Mouse (Mus musculus) embryonic facial prominence, embryonic 14.5 days (tissue): ENCODE data around the gene Gtf2h2. TPM values are rescaled to one million over a fixed set of nuclear protein-coding genes. Genes with fewer than 3 reads are reported as not detected.

Source experiments
- ATAC-seq: fragments of 200-750 bp; cut with Nextera tagmentation; 2 replicates; pipeline ENCODE4 v1.8.0; 2017; ENCODE audit warnings: low read depth, moderate number of reproducible peaks, moderate TSS enrichment
- DNase-seq: peaks from one replicate; pipeline ENCODE4 v3.0.0-alpha.2; 2015; ENCODE audit warnings: low spot score
- H3K27ac ChIP-seq: fragments of 300-500 bp; sonication (generic); replicated peaks from 2 replicates; pipeline ENCODE4 v1.5.1; 2014; ENCODE audit warnings: low read depth, mild to moderate bottlenecking, low read length, moderate library complexity
- H3K27me3 ChIP-seq: fragments of 300-500 bp; sonication (generic); replicated peaks from 2 replicates; pipeline ENCODE4 v1.6.1; 2014; ENCODE audit warnings: low read length; ENCODE audit not compliant: control insufficient read depth, insufficient read depth
- H3K36me3 ChIP-seq: fragments of 300-500 bp; sonication (generic); 2 replicates; pipeline ENCODE4 v1.6.1; 2014; ENCODE audit warnings: low read length, mixed read lengths; ENCODE audit not compliant: control insufficient read depth, insufficient read depth
- H3K4me1 ChIP-seq: fragments of 300-500 bp; sonication (generic); 2 replicates; pipeline ENCODE4 v1.6.1; 2014; ENCODE audit warnings: antibody characterized with exemption, low read length; ENCODE audit not compliant: control insufficient read depth, insufficient read depth
- H3K4me2 ChIP-seq: fragments of 300-500 bp; sonication (generic); 2 replicates; pipeline ENCODE4 v1.6.1; 2014; ENCODE audit warnings: low read depth, mild to moderate bottlenecking, low read length, moderate library complexity, mixed read lengths
- H3K4me3 ChIP-seq: fragments of 300-500 bp; sonication (generic); 2 replicates; pipeline ENCODE4 v1.5.1; 2014; ENCODE audit warnings: low read depth, mild to moderate bottlenecking, low read length
- H3K9ac ChIP-seq: fragments of 300-500 bp; sonication (generic); 2 replicates; pipeline ENCODE4 v1.6.1; 2014; ENCODE audit warnings: low read depth, mild to moderate bottlenecking, low read length, moderate library complexity, mixed read lengths
- H3K9me3 ChIP-seq: fragments of 300-500 bp; sonication (generic); 2 replicates; pipeline ENCODE4 v1.6.1; 2016; ENCODE audit warnings: low read length; ENCODE audit not compliant: control insufficient read depth
- WGBS: fragments of 180-500 bp; shearing (Covaris S2); extraction: QIAGEN DNeasy Blood & Tissue Kit; methylation state at CpG from one replicate; pipeline ENCODE4 v1.1.7; 2014; 5-methylcytosine and 5-hydroxymethylcytosine counted together
- polyA plus RNA-seq: library from polyadenylated mRNA; unstranded; fragments of >200 nt; fragmentation: Nextera tagmentation; extraction: Ambion mirVana; gene quantifications from 2 replicates; pipeline ENCODE4 v1.2.1, GENCODE M21; 2014

Gene Gtf2h2
- 49.3 and 54.5 TPM in 2 replicates for polyA plus RNA-seq

DNA sequence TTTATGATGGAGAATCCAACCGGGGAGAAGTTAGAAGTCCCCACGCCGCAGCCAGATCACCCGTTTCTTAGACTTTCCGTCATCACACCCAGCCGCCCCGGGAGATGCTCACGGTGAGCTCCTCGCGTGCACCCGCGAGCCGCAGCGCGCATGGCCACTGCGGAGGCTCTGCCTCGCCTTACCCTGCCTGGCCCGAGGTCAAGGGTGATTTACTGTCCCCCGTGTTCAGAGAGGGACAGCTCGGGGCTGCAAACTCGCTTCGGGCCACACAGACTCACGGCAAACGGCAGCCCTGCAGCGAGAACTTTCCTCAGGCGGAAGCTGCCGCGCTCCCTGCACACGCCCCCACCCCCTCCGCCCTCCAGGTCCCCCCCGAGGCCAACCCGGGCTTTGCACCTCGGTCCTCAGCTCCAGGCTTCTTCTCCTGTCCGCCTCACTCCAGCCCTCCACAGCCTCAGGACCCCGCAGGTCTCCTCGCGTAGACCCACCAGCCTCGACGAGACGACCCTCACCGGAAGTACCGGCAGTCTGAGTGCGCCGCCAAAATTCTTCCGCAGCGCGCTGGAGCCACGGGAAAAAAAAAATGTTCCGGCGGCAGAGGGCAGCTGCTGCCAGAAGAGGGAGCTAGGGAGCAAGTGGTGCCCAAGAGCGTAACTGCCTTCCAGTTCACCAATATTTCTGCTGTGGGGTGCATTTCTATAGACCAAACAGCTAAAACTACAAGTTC, at the start of gene Gtf2h2:
TSS of gene Gtf2h2 (minus strand) at position 519 of the 727 bp plus-strand sequence.
- ATAC-seq, result peak; percentile 85
- under 1% methylated on average over 42 of the region's 51 CpGs for WGBS

GRCm38 (mm10) chr13:100536149-100536548, 43.8 kb upstream of the Gtf2h2 start:
- Histone ChIP-seq H3K27ac (no peak overlapping the region), H3K9me3 (no peaks in the 10 kb centered on the region), H3K4me3 (no peak overlapping the region), H3K9ac (no peak overlapping the region), H3K4me2 (no peak overlapping the region), H3K36me3 (no peaks in the 10 kb centered on the region), H3K27me3 (no peaks in the 10 kb centered on the region), H3K4me1 (no peaks in the 10 kb centered on the region)
- no peak for ATAC-seq
- DNase-seq, result no peak
- WGBS, result 78% methylated on average over 3 of the region's 3 CpGs

More for the DNA sequence above, at the start of gene Gtf2h2:
- Histone ChIP-seq H3K4me3 (peak within 1 kb of the TSS; percentile 92), H3K36me3 (peaks cover 21% of the 10 kb centered on the region), H3K4me1 (no peaks in the 10 kb centered on the region), H3K27me3 (no peaks in the 10 kb centered on the region), H3K27ac (peak within 1 kb of the TSS; percentile 80), H3K9me3 (no peaks in the 10 kb centered on the region), H3K4me2 (peak within 1 kb of the TSS; percentile 76), H3K9ac (peak within 1 kb of the TSS; percentile 88)
- peak; percentile 86 for DNase-seq

DNA sequence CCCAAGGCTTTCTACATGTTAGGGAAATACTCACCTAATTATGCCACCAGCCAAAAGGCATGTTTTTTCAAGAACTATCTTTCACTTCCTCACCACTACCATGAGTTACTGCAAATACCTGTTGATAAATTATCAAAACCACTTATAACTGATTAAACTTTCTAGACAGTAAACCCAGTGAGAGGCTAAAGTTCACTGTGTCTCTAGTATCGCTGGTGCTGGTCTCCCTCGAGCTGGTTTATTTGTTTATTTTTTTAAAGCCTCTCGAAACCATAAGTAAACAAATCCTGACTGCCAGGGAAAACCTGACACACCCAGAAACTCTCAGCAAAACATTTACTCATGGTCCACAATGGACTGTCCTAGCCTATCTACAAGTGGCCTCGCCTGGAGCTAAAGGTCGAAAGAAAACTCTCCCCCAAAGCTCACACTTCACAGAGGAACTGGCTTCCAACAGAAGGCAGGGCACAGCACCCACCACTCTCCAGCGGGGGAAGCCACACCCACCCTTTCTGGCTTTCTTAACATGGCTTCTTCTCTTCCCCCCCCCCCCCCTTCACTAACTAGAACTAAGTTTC, 40.5 kb upstream of the Gtf2h2 start:
- Histone ChIP-seq H3K4me3 (no peak overlapping the region), H3K9me3 (no peaks in the 10 kb centered on the region), H3K9ac (no peak overlapping the region), H3K4me1 (no peaks in the 10 kb centered on the region), H3K36me3 (no peaks in the 10 kb centered on the region), H3K27me3 (no peaks in the 10 kb centered on the region), H3K27ac (no peak overlapping the region), H3K4me2 (no peak overlapping the region)
- ATAC-seq (no peak), DNase-seq (no peak)
- WGBS, result 47% methylated on average over 6 of the region's 6 CpGs

DNA sequence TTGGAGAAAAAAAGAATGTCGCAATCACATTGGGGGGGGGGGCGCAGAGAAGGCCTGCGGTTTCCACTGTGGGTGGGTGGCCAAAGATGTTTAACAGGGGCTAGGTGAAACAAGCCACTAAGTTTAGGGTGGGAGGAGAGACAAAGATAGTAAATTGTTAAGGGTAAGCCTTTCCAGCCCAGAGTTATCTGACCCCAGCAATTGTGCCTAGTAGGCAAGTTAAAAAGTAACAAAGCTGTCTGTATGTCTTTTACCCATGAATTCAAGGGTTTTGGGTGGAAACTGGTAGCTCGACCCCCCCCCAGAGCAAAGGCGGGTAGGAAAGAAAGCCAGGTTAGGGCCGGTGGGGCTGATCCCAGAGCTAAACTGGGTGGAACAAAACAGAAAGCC, 34.3 kb upstream of the Gtf2h2 start:
- H3K27ac ChIP-seq, result no peak overlapping the region
- DNase-seq, result no peak
- no peak overlapping the region for H3K4me3 ChIP-seq
- 66% methylated on average over 6 of the region's 6 CpGs for WGBS
- H3K9me3 ChIP-seq, result no peaks in the 10 kb centered on the region
- no peak overlapping the region for H3K9ac ChIP-seq
- no peak for ATAC-seq
- no peak overlapping the region for H3K4me2 ChIP-seq
- H3K27me3 ChIP-seq, result no peaks in the 10 kb centered on the region
- no peaks in the 10 kb centered on the region for H3K36me3 ChIP-seq
- H3K4me1 ChIP-seq, result no peaks in the 10 kb centered on the region

GRCm38 (mm10) chr13:100525935-100526648, 33.7 kb upstream of the Gtf2h2 start:
- WGBS, result 76% methylated on average over 6 of the region's 6 CpGs
- Histone ChIP-seq H3K9ac (no peak overlapping the region), H3K4me2 (no peak overlapping the region), H3K27me3 (no peaks in the 10 kb centered on the region), H3K4me1 (no peaks in the 10 kb centered on the region), H3K36me3 (no peaks in the 10 kb centered on the region), H3K4me3 (no peak overlapping the region), H3K27ac (no peak overlapping the region), H3K9me3 (no peaks in the 10 kb centered on the region)
- no peak for DNase-seq
- no peak for ATAC-seq

- no peak overlapping the region for H3K9ac ChIP-seq
- H3K4me3 ChIP-seq, result no peak overlapping the region
- ATAC-seq, result no peak
- no peaks in the 10 kb centered on the region for H3K36me3 ChIP-seq
- WGBS, result 88% methylated on average over 6 of the region's 6 CpGs
- no peaks in the 10 kb centered on the region for H3K27me3 ChIP-seq
- no peak overlapping the region for H3K27ac ChIP-seq
- H3K4me2 ChIP-seq, result no peak overlapping the region
- no peaks in the 10 kb centered on the region for H3K9me3 ChIP-seq
- no peak for DNase-seq
- H3K4me1 ChIP-seq, result no peaks in the 10 kb centered on the region
These were observed 32.5 kb upstream of the Gtf2h2 start for GRCm38 (mm10) chr13:100524896-100525295.

GRCm38 (mm10) chr13:100523698-100524097, 31.3 kb upstream of the Gtf2h2 start:
- no peak overlapping the region for H3K4me3 ChIP-seq
- DNase-seq, result no peak
- ATAC-seq, result no peak
- 82% methylated on average over 2 of the region's 2 CpGs for WGBS
- no peaks in the 10 kb centered on the region for H3K36me3 ChIP-seq
- no peak overlapping the region for H3K4me2 ChIP-seq
- H3K27me3 ChIP-seq, result no peaks in the 10 kb centered on the region
- H3K9ac ChIP-seq, result no peak overlapping the region
- no peaks in the 10 kb centered on the region for H3K4me1 ChIP-seq
- H3K27ac ChIP-seq, result no peak overlapping the region
- no peaks in the 10 kb centered on the region for H3K9me3 ChIP-seq

GRCm38 (mm10) chr13:100521724-100522591, 29.6 kb upstream of the Gtf2h2 start:
- ATAC-seq (no peak), DNase-seq (no peak)
- Histone ChIP-seq H3K27me3 (no peaks in the 10 kb centered on the region), H3K36me3 (no peaks in the 10 kb centered on the region), H3K9ac (no peak overlapping the region), H3K4me1 (no peaks in the 10 kb centered on the region), H3K4me2 (no peak overlapping the region), H3K4me3 (no peak overlapping the region), H3K27ac (no peak overlapping the region), H3K9me3 (no peaks in the 10 kb centered on the region)
- WGBS, result 80% methylated on average over 9 of the region's 9 CpGs
